Mouse (Mus musculus): ENCODE measurements at regions not wholly inside any gene's neighbourhood (a gene's known extent, or its start where the extent isn't known, plus 50 kb on each side); places are given as distances from the start of the nearest gene placed in this dataset.
"Not testable (repeated sequence)": the region's sequence is repeated elsewhere in the genome, so short reads cannot be mapped to it uniquely, and the experiment has no call there.

GRCm38 (mm10) chr7:138724829-138725228, 121.0 kb upstream of the Ppp2r2d start:
- H3K9me3 ChIP-seq (replicated peaks; ENCODE audit: control insufficient read depth, insufficient read depth, low read length, poor library complexity, severe bottlenecking), result no peaks in the 10 kb centered on the region
- TF ChIP-seq CTCF (IDR thresholded peaks at IDR 0.05; ENCODE audit: low read depth, low read length) (no peak), POLR2A (IDR thresholded peaks at IDR 0.05; ENCODE audit: insufficient read depth, low read length) (no peak), EP300 (IDR thresholded peaks at IDR 0.05; ENCODE audit: insufficient read depth, low read depth, low read length) (no peak)
- no peaks in the 10 kb centered on the region for H3K36me3 ChIP-seq (ENCODE audit: control insufficient read depth, insufficient read depth, low read length, poor library complexity, severe bottlenecking)
- H3K27me3 ChIP-seq (ENCODE audit: control insufficient read depth, insufficient read depth, low read length, poor library complexity, severe bottlenecking), result no peaks in the 10 kb centered on the region
- no peak overlapping the region for H3K27ac ChIP-seq (ENCODE audit: insufficient read depth, low read length)
- H3K9ac ChIP-seq (ENCODE audit: low read depth, poor library complexity, severe bottlenecking), result no peak overlapping the region
- H3K4me3 ChIP-seq (ENCODE audit: low read depth, low read length), result no peak overlapping the region
- H3K4me1 ChIP-seq (ENCODE audit: control insufficient read depth, insufficient read depth, low read length), result no peaks in the 10 kb centered on the region

GRCm38 (mm10) chr7:138719608-138720007, 126.3 kb upstream of the Ppp2r2d start:
- no peak overlapping the region for H3K9ac ChIP-seq (ENCODE audit: low read depth, poor library complexity, severe bottlenecking)
- H3K36me3 ChIP-seq (ENCODE audit: control insufficient read depth, insufficient read depth, low read length, poor library complexity, severe bottlenecking), result no peaks in the 10 kb centered on the region
- H3K4me3 ChIP-seq (ENCODE audit: low read depth, low read length), result no peak overlapping the region
- no peak overlapping the region for H3K27ac ChIP-seq (ENCODE audit: insufficient read depth, low read length)
- H3K4me1 ChIP-seq (ENCODE audit: control insufficient read depth, insufficient read depth, low read length), result no peaks in the 10 kb centered on the region
- no peaks in the 10 kb centered on the region for H3K9me3 ChIP-seq (replicated peaks; ENCODE audit: control insufficient read depth, insufficient read depth, low read length, poor library complexity, severe bottlenecking)
- H3K27me3 ChIP-seq (ENCODE audit: control insufficient read depth, insufficient read depth, low read length, poor library complexity, severe bottlenecking), result no peaks in the 10 kb centered on the region
- TF ChIP-seq POLR2A (IDR thresholded peaks at IDR 0.05; ENCODE audit: insufficient read depth, low read length) (no peak), EP300 (IDR thresholded peaks at IDR 0.05; ENCODE audit: insufficient read depth, low read depth, low read length) (no peak), CTCF (IDR thresholded peaks at IDR 0.05; ENCODE audit: low read depth, low read length) (no peak)

- no peak for TF ChIP-seq CTCF (IDR thresholded peaks at IDR 0.05; ENCODE audit: low read depth, low read length)
- no peak for TF ChIP-seq POLR2A (IDR thresholded peaks at IDR 0.05; ENCODE audit: insufficient read depth, low read length)
- TF ChIP-seq EP300 (IDR thresholded peaks at IDR 0.05; ENCODE audit: insufficient read depth, low read depth, low read length), result no peak
- no peak overlapping the region for H3K4me3 ChIP-seq (ENCODE audit: low read depth, low read length)
- H3K4me1 ChIP-seq (ENCODE audit: control insufficient read depth, insufficient read depth, low read length), result no peaks in the 10 kb centered on the region
- no peaks in the 10 kb centered on the region for H3K9me3 ChIP-seq (replicated peaks; ENCODE audit: control insufficient read depth, insufficient read depth, low read length, poor library complexity, severe bottlenecking)
- H3K27me3 ChIP-seq (ENCODE audit: control insufficient read depth, insufficient read depth, low read length, poor library complexity, severe bottlenecking), result no peaks in the 10 kb centered on the region
- no peak overlapping the region for H3K9ac ChIP-seq (ENCODE audit: low read depth, poor library complexity, severe bottlenecking)
- no peaks in the 10 kb centered on the region for H3K36me3 ChIP-seq (ENCODE audit: control insufficient read depth, insufficient read depth, low read length, poor library complexity, severe bottlenecking)
- H3K27ac ChIP-seq (ENCODE audit: insufficient read depth, low read length), result no peak overlapping the region
Measured at GRCm38 (mm10) chr7:138719115-138719514, 126.8 kb upstream of the Ppp2r2d start.

GRCm38 (mm10) chr7:138714731-138715130, 131.1 kb upstream of the Ppp2r2d start:
- Histone ChIP-seq H3K9me3 (replicated peaks; ENCODE audit: control insufficient read depth, insufficient read depth, low read length, poor library complexity, severe bottlenecking) (no peaks in the 10 kb centered on the region), H3K9ac (ENCODE audit: low read depth, poor library complexity, severe bottlenecking) (no peak overlapping the region), H3K36me3 (ENCODE audit: control insufficient read depth, insufficient read depth, low read length, poor library complexity, severe bottlenecking) (no peaks in the 10 kb centered on the region), H3K27me3 (ENCODE audit: control insufficient read depth, insufficient read depth, low read length, poor library complexity, severe bottlenecking) (no peaks in the 10 kb centered on the region), H3K27ac (ENCODE audit: insufficient read depth, low read length) (no peak overlapping the region), H3K4me3 (ENCODE audit: low read depth, low read length) (no peak overlapping the region), H3K4me1 (ENCODE audit: control insufficient read depth, insufficient read depth, low read length) (no peaks in the 10 kb centered on the region)
- TF ChIP-seq EP300 (IDR thresholded peaks at IDR 0.05; ENCODE audit: insufficient read depth, low read depth, low read length) (no peak), CTCF (IDR thresholded peaks at IDR 0.05; ENCODE audit: low read depth, low read length) (no peak), POLR2A (IDR thresholded peaks at IDR 0.05; ENCODE audit: insufficient read depth, low read length) (no peak)

- no peaks in the 10 kb centered on the region for H3K27me3 ChIP-seq (ENCODE audit: control insufficient read depth, insufficient read depth, low read length, poor library complexity, severe bottlenecking)
- no peak overlapping the region for H3K27ac ChIP-seq (ENCODE audit: insufficient read depth, low read length)
- no peak overlapping the region for H3K9ac ChIP-seq (ENCODE audit: low read depth, poor library complexity, severe bottlenecking)
- no peaks in the 10 kb centered on the region for H3K4me1 ChIP-seq (ENCODE audit: control insufficient read depth, insufficient read depth, low read length)
- TF ChIP-seq POLR2A (IDR thresholded peaks at IDR 0.05; ENCODE audit: insufficient read depth, low read length) (no peak), EP300 (IDR thresholded peaks at IDR 0.05; ENCODE audit: insufficient read depth, low read depth, low read length) (no peak), CTCF (IDR thresholded peaks at IDR 0.05; ENCODE audit: low read depth, low read length) (no peak)
- H3K4me3 ChIP-seq (ENCODE audit: low read depth, low read length), result no peak overlapping the region
- no peaks in the 10 kb centered on the region for H3K36me3 ChIP-seq (ENCODE audit: control insufficient read depth, insufficient read depth, low read length, poor library complexity, severe bottlenecking)
- no peaks in the 10 kb centered on the region for H3K9me3 ChIP-seq (replicated peaks; ENCODE audit: control insufficient read depth, insufficient read depth, low read length, poor library complexity, severe bottlenecking)
Measured at GRCm38 (mm10) chr7:138708373-138708772, 137.5 kb upstream of the Ppp2r2d start.

- not testable (repeated sequence) for H3K9me3 ChIP-seq (replicated peaks; ENCODE audit: control insufficient read depth, insufficient read depth, low read length, poor library complexity, severe bottlenecking)
Measured at GRCm38 (mm10) chr7:138699599-138699998, 146.3 kb upstream of the Ppp2r2d start.

More at GRCm38 (mm10) chr7:138699599-138699998, 146.3 kb upstream of the Ppp2r2d start:
- not testable (repeated sequence) for H3K4me1 ChIP-seq (ENCODE audit: control insufficient read depth, insufficient read depth, low read length); H3K4me3 ChIP-seq (ENCODE audit: low read depth, low read length); H3K27me3 ChIP-seq (ENCODE audit: control insufficient read depth, insufficient read depth, low read length, poor library complexity, severe bottlenecking); H3K9ac ChIP-seq (ENCODE audit: low read depth, poor library complexity, severe bottlenecking); H3K36me3 ChIP-seq (ENCODE audit: control insufficient read depth, insufficient read depth, low read length, poor library complexity, severe bottlenecking); H3K27ac ChIP-seq (ENCODE audit: insufficient read depth, low read length)

Data from ES-Bruce4 (cell line).